Mouse (Mus musculus) spleen, postnatal 10 days (tissue): ENCODE data around the gene Gm20388.

ENCODE experiments used
- DNase-seq, 2 experiments: peaks; one replicate each; pipeline ENCODE4 v3.0.0; 2021 to 2022; ENCODE audit warnings: low spot score in 2 of 2

The Gm20388 gene

DNA sequence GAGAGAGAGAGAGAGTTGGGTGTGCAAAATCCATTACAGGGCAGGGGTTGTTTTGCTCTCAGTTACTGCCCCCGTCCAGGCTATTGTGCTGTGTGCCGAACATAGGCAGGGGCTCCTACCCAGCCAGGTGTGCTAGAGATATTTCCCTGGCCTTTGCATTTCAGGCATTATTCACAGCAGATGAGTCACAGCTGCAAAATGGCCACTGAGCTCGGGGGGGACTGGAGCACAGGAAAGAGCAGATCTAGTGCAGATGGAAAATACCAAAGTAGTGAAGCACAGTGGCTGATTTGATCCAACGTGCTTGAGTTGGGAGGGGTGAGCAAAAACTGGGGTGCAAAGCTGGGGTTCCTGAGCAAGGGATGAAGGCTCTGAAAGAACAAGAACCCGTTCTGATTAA, 210.3 kb downstream of the Gm20388 start:
- no peak for DNase-seq

DNA sequence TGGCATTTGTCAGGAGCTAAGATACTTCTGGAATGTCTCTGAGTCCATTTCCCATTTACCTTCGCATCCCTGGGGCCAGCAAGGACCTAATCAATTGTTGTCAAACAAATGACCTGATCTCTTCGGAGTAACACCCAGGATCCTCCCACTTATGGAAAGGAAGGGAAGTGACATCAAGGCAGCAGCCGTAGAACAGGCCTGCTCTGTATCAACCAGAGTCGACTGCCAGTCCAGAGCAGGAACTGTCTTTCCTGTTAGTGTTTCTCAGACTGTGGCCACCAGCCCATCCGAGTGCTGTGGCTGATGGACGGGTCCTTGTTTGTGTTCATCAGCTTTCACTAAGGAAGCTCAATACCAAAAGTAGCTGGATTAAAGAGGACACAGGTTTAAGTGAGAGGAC, 213.6 kb downstream of the Gm20388 start:
- no peak for DNase-seq

DNA sequence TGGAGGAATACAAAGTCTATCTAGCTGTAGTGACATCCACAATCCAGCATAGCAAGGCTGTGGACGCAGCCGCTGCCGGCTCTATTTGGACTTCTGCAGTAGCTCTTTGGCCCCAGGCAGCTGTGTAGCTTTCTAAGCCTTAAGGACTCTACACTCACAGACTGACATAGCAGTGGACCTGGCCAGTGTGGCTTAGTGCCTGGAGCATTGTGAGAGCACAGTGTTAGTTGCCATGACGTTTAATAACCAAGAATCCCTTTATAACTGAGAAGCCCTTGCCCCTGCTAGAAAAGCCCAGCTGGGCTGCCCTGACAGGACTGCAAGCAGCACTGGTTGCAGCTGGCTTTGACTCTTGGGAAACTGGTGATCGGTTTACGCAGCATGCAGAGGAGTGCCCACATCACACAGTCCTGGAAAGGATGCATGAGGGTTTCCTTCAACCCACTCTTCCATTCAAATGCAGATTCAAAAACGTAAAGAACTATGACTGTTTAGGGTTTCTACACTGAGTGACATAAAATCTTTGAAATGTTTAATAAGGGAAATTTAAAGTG, 214.3 kb downstream of the Gm20388 start:
- DNase-seq: no peak

DNA sequence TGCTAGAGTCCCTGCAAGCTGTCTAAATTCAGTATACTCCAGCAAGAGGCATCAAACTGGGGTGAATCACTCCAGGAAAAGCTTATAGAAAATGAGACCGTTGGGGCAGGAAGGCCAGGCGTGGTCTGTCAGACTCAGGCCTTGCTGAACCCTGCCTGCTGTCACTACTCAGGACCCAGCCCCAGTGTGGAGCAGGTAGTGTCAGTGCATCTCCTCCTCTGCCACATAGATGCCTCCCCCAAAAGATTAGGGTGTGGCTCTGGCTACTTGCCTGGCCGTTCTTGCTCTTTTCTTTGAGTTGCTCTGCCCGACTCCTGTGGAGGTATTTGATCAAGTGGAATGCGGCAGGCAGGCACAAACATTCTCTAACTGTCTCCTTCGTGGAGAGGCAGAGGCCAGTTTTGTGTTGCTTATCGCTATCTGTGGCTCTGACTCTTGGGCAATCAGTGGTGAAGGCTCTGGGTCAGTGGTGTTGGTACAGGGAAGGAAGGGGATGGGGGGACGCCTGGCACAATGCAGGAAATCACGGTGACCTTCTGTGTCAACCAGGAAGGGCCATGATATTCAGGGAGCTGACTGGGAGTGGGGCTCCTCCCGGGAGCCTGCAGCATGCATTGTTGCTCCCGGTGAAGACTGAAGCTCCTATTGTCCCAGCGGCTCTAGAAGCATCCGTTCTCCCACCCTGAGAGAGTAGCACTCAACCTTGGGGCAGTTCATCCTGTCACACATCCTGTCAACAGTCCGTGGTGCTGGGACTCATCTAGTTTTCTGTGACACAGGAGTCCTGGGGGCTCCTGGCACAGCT, 215.9 kb downstream of the Gm20388 start:
- no peak for DNase-seq

DNA sequence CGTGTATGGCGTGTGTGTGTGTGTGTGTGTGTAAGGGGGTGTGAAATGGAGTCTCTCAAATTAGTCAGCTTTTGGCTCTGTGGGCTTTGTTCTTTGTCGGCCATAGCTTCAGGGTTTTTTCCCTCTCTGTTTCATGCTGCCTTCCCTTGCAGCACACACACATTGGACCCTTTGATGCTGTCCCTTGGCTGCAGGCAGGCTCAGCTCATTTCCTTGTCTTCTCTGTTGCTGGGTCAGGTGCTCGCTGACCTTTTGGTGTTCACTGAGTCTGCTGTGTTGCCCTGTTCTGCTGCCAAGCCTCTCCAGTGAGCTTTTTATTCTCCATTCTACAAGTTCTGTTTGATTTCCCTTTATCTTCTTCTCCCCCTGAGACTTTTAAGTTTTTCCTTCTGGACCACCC, 218.9 kb downstream of the Gm20388 start:
- DNase-seq: no peak

DNA sequence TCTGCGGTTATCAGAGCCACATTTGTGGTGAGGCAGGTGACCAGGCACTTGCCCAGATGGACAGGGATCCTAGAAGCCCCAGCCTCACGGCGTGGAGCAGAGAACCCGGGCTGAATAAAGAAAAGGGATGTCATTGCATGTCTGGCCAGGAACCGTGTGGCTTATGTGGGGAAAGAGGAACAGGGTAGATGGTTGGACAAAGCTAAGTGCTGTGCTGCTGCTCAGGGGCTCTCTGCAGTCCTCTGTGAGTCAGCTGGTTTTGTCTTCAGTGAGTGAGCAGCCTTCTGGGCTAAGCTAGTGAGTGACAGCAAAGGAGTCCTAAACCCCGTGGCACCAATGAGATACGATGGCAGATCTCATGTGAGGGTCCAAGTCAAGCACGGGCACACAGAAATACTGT, 220.5 kb downstream of the Gm20388 start:
- no peak for DNase-seq

DNA sequence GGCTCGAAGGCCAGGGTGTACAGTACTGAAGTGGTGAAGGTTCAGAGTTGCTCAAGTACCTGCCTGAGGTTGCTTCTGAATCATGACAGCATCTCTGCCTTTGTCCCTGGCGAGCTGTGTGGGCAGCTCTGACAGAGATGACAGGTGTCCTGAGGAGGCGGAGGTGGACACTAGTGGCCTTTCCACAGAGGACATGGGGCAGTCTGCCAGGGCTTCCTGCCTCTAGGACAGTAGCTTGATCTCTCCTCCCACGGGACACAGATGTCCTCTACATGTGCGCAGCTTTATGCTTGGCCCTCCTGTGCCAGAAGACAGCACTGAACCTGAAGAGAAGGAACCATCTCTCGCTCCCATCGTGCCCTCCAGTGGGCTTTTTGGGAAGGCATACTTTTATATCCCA, 222.5 kb downstream of the Gm20388 start:
- DNase-seq: no peak

DNA sequence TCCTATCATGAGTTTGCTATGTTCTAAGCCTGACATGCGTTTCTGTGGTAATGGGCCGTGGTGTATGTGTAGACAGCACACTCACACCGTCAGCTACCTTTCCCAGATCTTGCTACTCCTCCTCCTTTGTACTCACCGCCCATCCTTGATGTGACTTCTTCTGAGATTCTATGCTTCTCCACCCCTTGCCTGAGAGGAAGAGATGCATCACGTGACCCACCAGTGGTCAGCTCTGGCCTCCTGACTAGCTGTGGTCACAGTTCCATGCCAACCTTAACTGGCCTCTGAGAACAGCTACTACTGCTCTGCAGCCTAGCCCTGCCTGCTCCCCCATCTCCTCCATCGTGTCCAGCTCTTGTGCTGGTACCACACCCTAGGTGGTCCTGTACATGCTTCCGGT, 225.0 kb downstream of the Gm20388 start:
- DNase-seq: no peak

DNA sequence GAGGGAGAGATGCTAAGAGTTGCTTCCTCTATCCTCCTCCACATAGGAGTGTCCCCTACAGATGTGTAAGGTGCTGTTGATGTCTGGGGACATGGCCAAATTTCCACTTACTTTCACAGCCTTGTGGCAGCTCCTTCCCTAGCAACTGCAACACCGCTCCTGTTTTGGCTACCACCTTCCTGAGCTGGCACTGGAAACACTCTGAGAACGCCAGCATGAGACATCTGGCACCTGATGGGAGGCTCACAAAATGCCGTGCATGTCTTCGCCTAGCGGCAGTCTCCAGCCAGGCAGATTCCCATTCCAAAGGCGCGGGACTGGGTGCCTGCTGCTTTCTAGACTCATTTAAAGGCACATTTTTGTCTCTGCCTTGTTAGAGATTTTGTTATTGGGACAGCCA, 226.0 kb downstream of the Gm20388 start:
- DNase-seq: no peak

DNA sequence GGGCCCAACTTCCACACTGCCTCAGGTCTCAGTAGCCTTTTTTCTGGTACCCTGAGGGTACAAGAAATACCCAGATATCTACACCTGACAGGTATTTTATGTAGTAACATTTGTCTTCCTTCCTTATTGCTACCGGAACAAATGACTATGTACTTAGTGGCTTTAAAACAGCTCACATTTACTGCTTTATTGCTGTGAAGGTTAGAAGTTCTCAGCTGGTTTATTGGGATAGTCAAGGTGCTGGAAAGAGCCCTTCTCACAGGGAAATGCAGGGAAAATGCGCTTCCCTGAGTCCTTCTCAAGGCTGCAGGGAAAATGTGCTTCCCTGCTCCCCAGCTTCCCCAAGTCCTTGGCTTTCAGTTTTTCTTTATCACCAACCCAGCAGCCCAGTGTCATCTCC, 228.3 kb downstream of the Gm20388 start:
- no peak for DNase-seq

DNA sequence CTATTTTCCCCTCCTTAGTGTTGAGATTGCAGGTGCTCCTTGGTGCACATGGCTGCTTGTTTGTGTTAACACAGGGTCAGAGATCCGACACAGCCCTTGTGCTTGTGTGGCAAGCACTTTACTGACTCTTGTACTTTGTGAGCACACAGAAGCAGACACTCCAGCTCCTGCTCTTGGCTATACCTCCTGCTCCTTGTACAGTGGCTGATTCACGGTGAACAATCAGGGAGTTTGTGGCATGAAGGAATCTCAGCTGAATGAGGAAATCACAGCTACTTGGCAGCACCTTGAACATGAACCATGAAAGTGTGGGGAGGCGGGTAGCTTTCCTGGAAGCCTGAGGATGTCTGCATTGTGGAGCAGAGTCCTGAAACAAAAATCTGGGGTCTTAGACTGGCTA, 230.1 kb downstream of the Gm20388 start:
- DNase-seq: no peak

DNA sequence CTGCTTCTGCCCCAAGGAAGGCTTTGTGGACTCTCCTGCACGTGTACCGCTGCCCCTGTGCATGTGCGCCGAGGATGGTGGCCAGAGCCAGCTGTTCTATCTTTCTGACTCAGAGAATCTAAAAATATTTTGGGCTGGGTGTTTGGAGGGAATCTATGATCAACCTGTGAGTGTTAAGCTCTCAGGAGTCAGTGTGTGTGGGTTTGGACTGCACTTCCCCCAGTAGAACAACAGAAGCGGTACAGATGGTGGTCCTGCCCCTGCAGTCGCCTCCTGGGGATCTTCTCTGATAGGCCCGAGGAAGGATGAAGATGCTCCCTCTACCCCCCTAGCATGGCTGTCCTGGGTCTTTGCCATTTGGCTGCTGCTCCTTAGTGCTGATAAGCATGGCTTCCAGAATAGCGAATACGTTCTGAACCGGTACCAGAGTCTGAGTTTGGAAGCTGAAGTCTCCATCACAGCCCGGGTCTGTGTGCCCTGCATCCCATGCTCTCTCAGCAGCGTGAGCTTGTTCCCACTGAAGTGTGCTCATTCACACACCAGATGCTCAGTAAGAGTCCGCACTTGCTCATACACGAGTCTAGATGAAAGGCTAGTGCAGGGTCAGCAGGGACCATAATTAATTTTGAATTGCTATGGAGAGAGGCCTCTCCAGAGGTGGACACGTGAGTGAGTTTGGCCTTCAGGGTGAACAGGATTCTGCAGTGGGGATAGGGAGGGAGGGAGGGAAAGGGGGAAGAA, 233.4 kb downstream of the Gm20388 start:
- DNase-seq: no peak

DNA sequence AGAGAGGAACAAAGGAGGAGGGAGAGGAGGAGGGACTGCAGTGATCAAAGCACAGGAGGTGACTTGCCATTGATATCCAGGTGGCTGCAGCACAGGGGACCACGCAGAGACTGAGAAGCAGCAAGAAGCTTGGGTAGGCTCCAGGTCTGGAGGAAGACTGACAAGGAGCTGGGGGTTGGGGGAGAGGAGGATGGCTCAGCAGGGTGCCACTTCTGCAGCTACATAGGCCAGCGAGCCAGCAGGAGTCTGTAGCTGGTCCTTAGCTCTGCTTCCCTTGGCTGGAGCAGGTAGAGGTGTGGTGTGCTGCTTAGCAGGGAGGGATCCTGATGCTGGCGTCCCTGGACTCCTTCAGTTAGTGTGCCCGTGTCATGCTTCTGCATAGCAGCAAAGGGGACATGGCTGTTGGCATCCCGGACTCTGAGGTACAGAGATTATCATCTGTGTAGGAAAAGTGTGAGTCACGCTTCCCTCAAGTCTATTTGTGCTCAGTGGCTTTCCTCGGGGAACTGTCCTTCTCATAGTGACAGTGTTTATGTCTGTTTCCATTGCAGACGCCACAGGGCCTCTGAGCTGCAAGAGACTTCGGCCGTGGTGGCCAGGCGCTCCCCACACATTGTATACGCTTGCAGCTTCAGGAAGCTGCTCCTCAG, 234.1 kb downstream of the Gm20388 start:
- DNase-seq: no peak

DNA sequence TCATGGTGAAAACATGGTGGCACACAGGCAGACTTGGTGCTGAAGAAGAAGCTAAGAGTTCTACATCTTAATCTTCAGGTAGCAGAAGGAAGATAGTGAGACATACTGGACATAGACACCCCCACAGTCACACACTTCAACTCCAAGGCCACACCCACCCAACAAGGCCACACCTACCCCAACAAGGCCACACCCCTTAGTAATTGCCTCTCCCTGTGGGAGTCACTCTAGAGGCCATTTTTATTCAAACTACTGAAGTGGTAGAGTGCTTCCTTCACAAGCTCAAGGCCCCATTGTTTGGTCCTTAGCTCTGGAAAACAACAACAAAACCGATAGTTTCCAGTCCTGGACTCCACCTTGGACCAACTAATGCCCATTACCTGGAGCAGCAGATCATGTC, 235.4 kb downstream of the Gm20388 start:
- DNase-seq: no peak

DNA sequence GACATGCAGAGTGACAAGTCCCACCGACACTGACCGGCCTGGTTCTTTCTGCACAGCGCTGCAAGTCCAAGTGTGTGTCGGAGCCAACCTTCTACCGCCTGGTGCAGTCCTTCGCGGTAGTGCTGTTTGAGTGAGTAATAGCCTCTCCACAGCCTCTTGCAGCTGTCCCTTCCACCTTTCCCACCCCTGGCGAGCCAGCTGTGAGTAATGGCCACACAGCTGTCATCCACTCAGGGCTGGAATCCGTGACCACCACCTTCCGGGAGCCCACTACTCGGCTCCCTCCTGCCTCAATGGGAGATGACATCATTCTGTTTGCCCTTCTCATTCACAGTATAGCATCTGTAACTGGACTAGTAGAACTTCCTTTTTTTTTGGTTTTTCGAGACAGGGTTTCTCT, 239.4 kb downstream of the Gm20388 start:
- no peak for DNase-seq

DNA sequence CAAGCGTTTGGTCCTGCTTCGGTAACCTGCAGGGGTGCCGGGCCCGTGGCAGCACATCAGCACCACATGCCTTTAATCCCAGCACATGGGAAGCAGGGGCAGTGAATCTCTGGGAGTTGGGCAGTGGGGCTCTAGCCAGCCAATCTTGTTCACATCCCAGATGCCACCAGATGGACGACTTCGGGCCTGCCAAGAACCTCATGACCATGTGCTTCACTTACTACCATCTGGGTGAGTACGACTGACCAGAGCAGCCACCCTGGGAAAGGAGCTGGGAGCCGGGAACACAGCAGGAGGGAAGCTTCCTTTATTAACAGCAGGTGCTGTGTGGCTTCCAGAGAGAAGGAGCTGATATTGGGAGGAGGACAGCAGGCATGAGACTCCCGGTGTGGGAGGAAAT, 240.5 kb downstream of the Gm20388 start:
- no peak for DNase-seq

DNA sequence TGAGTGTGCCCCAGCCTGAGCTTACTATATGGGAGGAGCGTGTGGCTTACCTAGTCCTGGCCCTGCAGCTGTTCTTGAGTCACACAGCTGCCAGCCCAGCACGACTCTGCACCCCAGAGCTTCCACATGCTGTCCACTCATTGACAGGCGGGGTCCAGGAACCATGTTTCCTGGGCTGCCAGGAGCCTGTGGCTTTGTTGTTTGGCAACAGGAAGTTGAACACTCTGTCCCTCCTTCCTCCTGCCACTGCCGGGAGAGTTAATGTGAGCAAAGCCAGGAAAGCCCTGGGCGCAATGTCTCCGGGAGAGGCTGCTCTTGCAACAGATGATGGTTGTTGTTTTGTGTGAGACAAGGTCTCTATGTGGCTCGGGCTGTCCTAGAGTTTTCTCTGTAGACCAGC, 242.0 kb downstream of the Gm20388 start:
- DNase-seq: no peak

DNA sequence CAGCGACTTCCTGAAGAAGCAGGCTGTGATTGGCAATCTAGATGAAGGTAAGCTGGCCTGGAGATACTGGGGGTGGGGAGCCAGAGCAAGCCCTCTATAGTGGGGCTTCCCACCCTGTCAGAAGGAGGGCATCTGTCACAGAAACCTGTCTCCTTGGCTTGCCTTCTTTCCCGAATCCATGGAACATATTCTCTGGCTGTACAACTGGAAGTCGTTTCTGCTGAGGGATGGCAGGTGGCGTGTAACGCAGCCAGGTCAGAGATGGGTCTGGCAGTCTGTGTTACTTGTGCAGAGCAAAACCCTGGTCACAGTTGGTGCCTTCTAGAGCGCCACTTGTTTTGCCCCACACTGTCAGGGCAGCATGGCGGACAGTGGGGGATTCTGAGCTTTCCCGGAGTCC, 249.7 kb downstream of the Gm20388 start:
- DNase-seq: no peak

DNA sequence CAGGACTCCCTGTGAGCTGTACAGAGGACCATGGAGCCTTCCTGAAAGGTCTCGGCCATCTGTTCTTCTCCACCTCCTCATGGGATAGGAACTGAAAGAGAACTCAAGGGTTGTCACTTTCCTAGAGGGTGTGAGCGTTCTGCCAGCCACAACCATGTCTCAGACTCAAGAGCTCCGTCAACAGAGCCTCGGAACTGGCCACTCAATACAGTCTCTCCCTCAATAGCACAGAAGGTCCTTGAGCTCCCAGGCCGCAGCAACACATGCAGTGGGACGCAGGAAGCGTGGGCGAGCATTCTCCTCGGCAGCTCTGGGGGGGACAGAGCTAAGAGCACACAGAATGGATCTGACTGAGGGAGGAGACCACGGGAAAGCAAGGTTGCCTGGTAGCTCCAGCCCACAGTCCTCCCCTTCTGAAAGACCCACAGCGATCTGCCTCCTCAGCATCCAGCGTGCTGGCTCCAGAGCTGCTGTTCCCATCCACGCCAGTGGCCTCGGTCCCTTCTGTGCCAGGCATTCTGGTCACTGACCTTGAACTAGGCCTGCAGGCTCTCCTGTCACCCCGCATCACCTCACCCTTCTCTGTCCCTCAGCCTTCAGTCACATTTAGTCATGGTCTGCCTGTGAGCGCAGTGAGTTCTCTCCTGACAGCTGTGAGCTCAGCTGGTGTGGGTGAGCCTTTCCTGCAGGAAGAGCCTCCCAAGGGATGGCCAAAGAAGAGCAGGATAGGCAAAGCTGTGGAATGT, 251.2 kb downstream of the Gm20388 start:
- no peak for DNase-seq

DNA sequence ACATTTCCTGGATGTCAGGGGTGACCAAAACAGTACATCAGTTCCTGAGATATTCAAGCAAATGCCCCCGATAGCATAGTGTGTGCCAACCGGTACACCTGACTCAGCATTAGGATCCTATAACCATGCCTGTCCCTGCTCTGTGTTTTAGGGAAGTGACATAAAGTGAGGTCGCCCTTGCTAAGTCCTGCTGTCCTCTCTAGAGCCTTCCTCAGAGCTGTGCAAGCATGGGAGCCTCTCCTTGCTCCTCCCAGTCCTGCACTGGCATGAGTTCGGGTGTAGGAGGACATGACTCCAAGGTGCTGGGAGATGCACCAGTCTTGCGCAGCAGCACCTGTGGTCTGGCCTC, 251.7 kb downstream of the Gm20388 start:
- no peak for DNase-seq

DNA sequence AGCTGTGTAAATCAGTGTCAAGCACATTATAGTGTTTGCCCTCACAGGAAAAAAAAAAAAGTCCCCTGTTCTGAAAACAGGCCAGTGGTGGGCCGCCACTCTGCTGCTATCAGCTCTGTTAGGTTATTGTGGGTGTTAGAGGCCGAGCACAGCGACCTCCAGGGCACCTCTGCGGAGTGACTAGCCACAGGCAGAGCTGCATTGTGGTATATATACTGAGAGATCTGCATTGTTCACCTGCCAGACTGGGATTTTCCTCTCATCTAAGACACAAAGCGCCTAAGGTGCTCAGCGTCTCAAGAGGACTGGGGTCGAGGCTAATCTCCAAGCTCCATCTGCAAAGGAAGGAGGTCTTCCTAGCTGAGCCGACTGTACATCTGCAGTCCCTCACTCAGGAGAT, 252.7 kb downstream of the Gm20388 start:
- DNase-seq: no peak

DNA sequence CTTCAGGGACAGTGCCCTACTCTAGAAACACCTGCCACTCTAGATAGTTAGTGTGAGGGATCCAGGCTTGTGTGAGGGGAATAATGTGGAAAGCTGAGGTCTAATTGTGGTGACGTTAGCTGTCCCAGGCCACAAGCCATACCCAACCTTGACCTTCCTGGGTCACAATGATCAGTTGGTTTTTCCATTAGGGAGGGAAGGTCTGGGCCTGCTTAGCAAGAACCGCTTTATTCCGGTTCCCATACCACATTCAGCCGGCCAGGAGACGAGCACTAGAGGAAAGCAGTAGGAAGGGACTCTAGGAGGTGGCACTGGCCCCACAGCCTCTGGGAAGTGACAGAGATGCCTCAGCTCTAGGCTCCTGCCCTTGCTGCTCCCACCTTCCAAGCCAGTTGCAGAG, 253.4 kb downstream of the Gm20388 start:
- DNase-seq: no peak
